Mouse (Mus musculus) heart, embryonic 11.5 days (tissue): Measurements from ENCODE around the gene Psmd14. TPM values are rescaled to one million over a fixed set of nuclear protein-coding genes. Genes with fewer than 3 reads are reported as not detected.

Source experiments
- ATAC-seq: fragments of 200-750 bp; cut with Nextera tagmentation; replicated peaks from 2 replicates; pipeline ENCODE4 v1.8.0; 2017; ENCODE audit warnings: moderate library complexity; ENCODE audit not compliant: insufficient number of reproducible peaks, low FRiP score, low TSS enrichment
- H3K27ac ChIP-seq: fragments of 300-500 bp; sonication (generic); 2 replicates; pipeline ENCODE4 v1.5.1; 2014; ENCODE audit warnings: mild to moderate bottlenecking, low read depth, low read length
- H3K27me3 ChIP-seq: fragments of 300-500 bp; sonication (generic); 2 replicates; pipeline ENCODE4 v1.6.1; 2014; ENCODE audit warnings: mild to moderate bottlenecking, low read length, mixed read lengths; ENCODE audit not compliant: control insufficient read depth, insufficient read depth
- H3K36me3 ChIP-seq: fragments of 300-500 bp; sonication (generic); 2 replicates; pipeline ENCODE4 v1.6.1; 2014; ENCODE audit warnings: mild to moderate bottlenecking, low read length, moderate library complexity, mixed read lengths; ENCODE audit not compliant: control insufficient read depth, insufficient read depth
- H3K4me1 ChIP-seq: fragments of 300-500 bp; sonication (generic); 2 replicates; pipeline ENCODE4 v1.6.1; 2014; ENCODE audit warnings: low read length; ENCODE audit not compliant: control insufficient read depth, insufficient read depth
- H3K4me2 ChIP-seq: fragments of 300-500 bp; sonication (generic); 2 replicates; pipeline ENCODE4 v1.6.1; 2014; ENCODE audit warnings: mild to moderate bottlenecking, moderate library complexity
- H3K4me3 ChIP-seq: fragments of 300-500 bp; sonication (generic); 2 replicates; pipeline ENCODE4 v1.5.1; 2014; ENCODE audit warnings: low read depth, low read length
- H3K9ac ChIP-seq: fragments of 300-500 bp; sonication (generic); 2 replicates; pipeline ENCODE4 v1.6.1; 2014; ENCODE audit warnings: mild to moderate bottlenecking, low read depth, low read length, moderate library complexity
- H3K9me3 ChIP-seq: fragments of 300-500 bp; sonication (generic); replicated peaks from 2 replicates; pipeline ENCODE4 v1.6.1; 2016; ENCODE audit warnings: low read length; ENCODE audit not compliant: control insufficient read depth
- WGBS: fragments of 180-500 bp; shearing (Covaris S2); extraction: QIAGEN DNeasy Blood & Tissue Kit; methylation state at CpG from one replicate; pipeline ENCODE4 v1.1.7; 2014; ENCODE audit not compliant: insufficient replicate concordance; 5-methylcytosine and 5-hydroxymethylcytosine counted together
- polyA plus RNA-seq: library from polyadenylated mRNA; unstranded; fragments of >200 nt; fragmentation: Nextera tagmentation; extraction: Ambion mirVana; gene quantifications from 2 replicates; pipeline ENCODE4 v1.2.1, GENCODE M21; 2014

The Psmd14 gene
- polyA plus RNA-seq, 1 experiment from 2014 or later: 164 TPM

- Histone ChIP-seq H3K4me2 (no peak overlapping the region), H3K27ac (no peak overlapping the region), H3K9me3 (no peaks in the 10 kb centered on the region), H3K9ac (no peak overlapping the region), H3K4me3 (no peak overlapping the region), H3K4me1 (no peaks in the 10 kb centered on the region), H3K36me3 (no peaks in the 10 kb centered on the region), H3K27me3 (no peaks in the 10 kb centered on the region)
- ATAC-seq: no peak
- 64% methylated on average over 3 of the region's 3 CpGs for WGBS
Measured at GRCm38 (mm10) chr2:61689086-61689485, 22.4 kb upstream of the Psmd14 start.

- ATAC-seq: no peak
- Histone ChIP-seq H3K4me1 (peaks cover 5% of the 10 kb centered on the region; the same call in 1 of the 2 replicates), H3K4me2 (no peak overlapping the region), H3K36me3 (no peaks in the 10 kb centered on the region; the same call in 1 of the 2 replicates), H3K9me3 (no peaks in the 10 kb centered on the region), H3K4me3 (no peak overlapping the region), H3K27ac (no peak overlapping the region), H3K9ac (no peak overlapping the region), H3K27me3 (no peaks in the 10 kb centered on the region)
- 84% methylated on average over 3 of the region's 3 CpGs for WGBS
Measured at GRCm38 (mm10) chr2:61709570-61709969, 1.9 kb upstream of the Psmd14 start.

DNA sequence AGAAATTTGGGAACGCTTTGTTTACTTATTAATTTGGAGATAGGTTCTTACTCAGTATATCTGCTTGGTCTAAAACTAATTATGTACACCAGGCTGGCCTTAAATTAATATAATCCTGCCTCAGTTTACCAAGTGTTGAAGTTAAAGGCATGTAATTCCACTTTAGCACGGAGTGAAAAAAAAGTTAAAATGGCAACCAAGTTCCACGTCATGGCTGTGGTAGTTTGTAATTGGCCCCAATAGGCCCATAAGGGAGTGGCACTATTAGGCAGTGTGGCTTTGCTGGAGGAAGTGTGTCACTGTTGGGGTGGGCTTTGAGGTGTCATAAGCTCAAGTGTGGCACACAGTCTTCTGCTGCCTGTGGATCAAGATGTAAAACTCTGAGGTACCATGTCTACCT is 1.0 kb downstream of the Psmd14 start:
- ATAC-seq: no peak
- peak overlapping the region; percentile 96 for H3K4me3 ChIP-seq

DNA sequence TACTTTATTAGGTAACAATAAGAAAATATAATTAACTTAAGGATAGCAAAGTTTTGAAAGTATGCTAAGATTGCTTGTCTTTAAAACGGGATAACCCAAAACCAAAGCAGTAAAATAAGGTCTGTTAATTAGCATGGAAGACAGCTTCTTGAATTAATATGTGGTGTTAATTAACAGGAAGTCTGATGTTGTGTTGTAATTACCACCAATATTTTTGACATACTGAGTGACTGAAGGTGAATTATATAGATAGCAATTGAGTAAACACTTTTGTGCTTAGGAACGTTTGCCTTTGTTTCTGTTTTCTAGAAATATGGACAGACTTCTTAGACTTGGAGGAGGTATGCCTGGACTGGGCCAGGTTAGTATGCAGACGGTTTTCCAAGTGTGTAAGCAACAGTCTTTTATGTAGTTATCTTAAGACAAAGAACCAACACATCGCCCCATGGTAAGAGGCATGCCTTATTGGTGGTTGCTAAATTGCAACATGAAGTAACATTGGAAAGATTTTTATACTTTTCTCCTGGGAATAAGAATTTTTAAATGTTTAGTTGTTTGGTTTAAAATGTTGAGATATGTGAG is 11.0 kb downstream of the Psmd14 start:
- Histone ChIP-seq H3K27ac (no peak overlapping the region), H3K4me3 (no peak overlapping the region), H3K27me3 (no peaks in the 10 kb centered on the region), H3K4me1 (no peaks in the 10 kb centered on the region), H3K36me3 (no peaks in the 10 kb centered on the region), H3K9me3 (no peaks in the 10 kb centered on the region), H3K4me2 (no peak overlapping the region), H3K9ac (no peak overlapping the region)
- 83% methylated on average over 4 of the region's 4 CpGs for WGBS
- ATAC-seq: no peak

More for the DNA sequence above, 1.0 kb downstream of the Psmd14 start:
- H3K27ac ChIP-seq: no peak overlapping the region
- H3K27me3 ChIP-seq: no peaks in the 10 kb centered on the region
- 50% methylated on average over 3 of the region's 3 CpGs for WGBS
- peak overlapping the region; percentile 71 for H3K4me2 ChIP-seq
- H3K36me3 ChIP-seq: no peaks in the 10 kb centered on the region; the same call in 1 of the 2 replicates
- H3K9me3 ChIP-seq: no peaks in the 10 kb centered on the region
- H3K4me1 ChIP-seq: peaks cover 5% of the 10 kb centered on the region; the same call in 1 of the 2 replicates
- peak overlapping the region; percentile 95; the same call in 1 of the 2 replicates for H3K9ac ChIP-seq

- no peak overlapping the region for H3K9ac ChIP-seq
- 91% methylated on average over 11 of the region's 11 CpGs for WGBS
- no peaks in the 10 kb centered on the region for H3K9me3 ChIP-seq
- no peaks in the 10 kb centered on the region; the same call in 1 of the 2 replicates for H3K36me3 ChIP-seq
- H3K4me1 ChIP-seq: no peaks in the 10 kb centered on the region
- ATAC-seq: no peak
- no peak overlapping the region for H3K4me2 ChIP-seq
- no peak overlapping the region for H3K27ac ChIP-seq
- H3K4me3 ChIP-seq: no peak overlapping the region
- H3K27me3 ChIP-seq: no peaks in the 10 kb centered on the region
Measured at GRCm38 (mm10) chr2:61732802-61733486, 21.4 kb downstream of the Psmd14 start.

- no peak overlapping the region for H3K9ac ChIP-seq
- no peaks in the 10 kb centered on the region for H3K36me3 ChIP-seq
- no peak overlapping the region for H3K4me3 ChIP-seq
- no peaks in the 10 kb centered on the region for H3K9me3 ChIP-seq
- 89% methylated on average over 1 of the region's 1 CpGs for WGBS
- no peak overlapping the region for H3K27ac ChIP-seq
- no peak overlapping the region for H3K4me2 ChIP-seq
- no peaks in the 10 kb centered on the region for H3K4me1 ChIP-seq
- H3K27me3 ChIP-seq: no peaks in the 10 kb centered on the region
- no peak for ATAC-seq
Measured at GRCm38 (mm10) chr2:61734175-61734574, 22.7 kb downstream of the Psmd14 start.

- H3K27ac ChIP-seq: no peak overlapping the region
- H3K9me3 ChIP-seq: no peaks in the 10 kb centered on the region
- 64% methylated on average over 1 of the region's 1 CpGs for WGBS
- H3K4me3 ChIP-seq: no peak overlapping the region
- ATAC-seq: no peak
- no peak overlapping the region for H3K9ac ChIP-seq
- H3K27me3 ChIP-seq: no peaks in the 10 kb centered on the region
- H3K4me2 ChIP-seq: no peak overlapping the region
- H3K4me1 ChIP-seq: 0 out of 2 replicates have a peak, but pooled peaks cover 2% of the 10 kb centered on the region
- H3K36me3 ChIP-seq: no peaks in the 10 kb centered on the region
Measured at GRCm38 (mm10) chr2:61746051-61746450, 34.6 kb downstream of the Psmd14 start.

DNA sequence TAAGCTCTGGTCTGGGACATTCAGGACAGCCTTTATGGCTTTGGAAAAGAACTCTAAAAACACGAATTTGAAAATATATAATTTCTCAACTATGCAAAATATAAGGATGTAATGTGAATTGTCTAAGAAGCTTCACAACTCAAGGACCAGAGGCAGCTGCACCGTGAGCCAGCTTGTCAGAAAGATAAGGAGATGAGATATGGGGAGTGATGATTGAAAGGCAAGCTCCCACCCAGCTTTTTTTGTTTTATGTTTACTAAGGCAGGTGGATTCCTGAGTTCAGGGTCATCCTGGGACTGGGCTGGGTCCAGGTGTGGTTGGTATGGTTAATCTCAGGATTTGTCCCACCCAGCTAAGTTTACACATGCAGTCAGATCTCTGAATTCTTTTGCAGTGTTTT is 35.1 kb downstream of the Psmd14 start:
- Histone ChIP-seq H3K4me3 (no peak overlapping the region), H3K9ac (no peak overlapping the region), H3K36me3 (no peaks in the 10 kb centered on the region), H3K27me3 (no peaks in the 10 kb centered on the region), H3K4me1 (0 out of 2 replicates have a peak, but pooled peaks cover 2% of the 10 kb centered on the region), H3K9me3 (no peaks in the 10 kb centered on the region), H3K27ac (no peak overlapping the region), H3K4me2 (no peak overlapping the region)
- ATAC-seq: no peak
- 40% methylated on average over 2 of the region's 2 CpGs for WGBS
